ENCODE assay signal across 10 mouse cellular contexts in the genomic region with DNA sequence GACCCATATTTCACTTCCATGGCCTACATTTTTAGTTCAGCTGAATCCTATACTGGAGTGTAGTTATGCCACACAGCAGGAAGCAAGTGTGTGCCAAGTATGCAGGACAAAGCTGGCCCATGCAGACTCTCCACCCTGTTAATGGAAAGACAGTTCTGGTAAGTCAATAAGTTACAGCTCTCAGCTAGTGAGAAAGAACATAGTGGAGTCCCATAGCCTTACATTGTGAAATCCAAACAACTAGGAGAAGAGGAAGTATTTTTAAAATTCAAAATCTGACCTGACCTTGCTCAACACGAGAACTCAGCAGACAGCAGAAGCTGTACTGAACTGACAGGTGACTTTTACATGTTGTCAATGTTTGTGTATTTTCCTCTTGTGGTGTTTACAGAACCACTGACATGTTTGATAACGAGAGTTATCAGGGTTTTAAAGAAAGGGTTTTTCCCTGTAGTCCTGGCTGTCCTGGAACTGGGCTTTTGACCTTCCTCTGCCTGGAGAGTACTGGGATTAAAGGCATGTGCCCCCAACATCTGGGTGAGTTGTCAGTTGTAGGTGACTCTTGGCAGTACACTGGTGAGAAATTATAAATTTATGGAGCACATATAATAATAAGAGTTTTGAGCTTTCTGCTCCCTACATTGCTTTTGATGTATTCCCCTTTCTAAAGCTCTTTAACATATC. TPM values are rescaled to one million over a fixed set of nuclear protein-coding genes. Genes with fewer than 3 reads are reported as not detected.
DNase-seq lines count a peak whose midpoint lies in the region; ATAC-seq and TF ChIP-seq lines count a peak whose summit lies in the region.
"Had no signal": no experiment of that assay in that cellular context is flagged by ENCODE, and none has a peak within 500 bp of the region (broad histone marks: within the 10 kb centered on the region; RNA-seq: fewer than 3 reads in every experiment).

No protein-coding gene starts in this region.

- no peaks in the 10 kb centered on the region for H3K79me2 ChIP-seq in heart, adult 2 months (replicated peaks; ENCODE audit: control insufficient read depth, insufficient read depth, low read length)

- intact Hi-C loops in heart, adult 2 months (cut with DNase I) = no loop called here

- ATAC-seq in heart, embryonic 12.5 days (ENCODE audit: insufficient number of reproducible peaks, low FRiP score) = no peak
- peak; percentile 88 for ATAC-seq in intestine, embryonic 15.5 days
- peak; percentile 57 for ATAC-seq in liver, embryonic 12.5 days
- ATAC-seq in stomach, embryonic 14.5 days (ENCODE audit: insufficient number of reproducible peaks, insufficient read depth, low FRiP score, low read depth) = peak; percentile 49; the same call in 1 of the 2 replicates

- H3K36me3 ChIP-seq in heart, adult 2 months (ENCODE audit: control insufficient read depth, insufficient read depth, low read length) = no peaks in the 10 kb centered on the region
- H3K36me3 ChIP-seq in heart, embryonic 12.5 days = no peaks in the 10 kb centered on the region
- H3K36me3 ChIP-seq in intestine, embryonic 15.5 days = no peaks in the 10 kb centered on the region
- no peaks in the 10 kb centered on the region for H3K36me3 ChIP-seq in liver, embryonic 12.5 days
- no peaks in the 10 kb centered on the region for H3K36me3 ChIP-seq in stomach, embryonic 14.5 days (ENCODE audit: control insufficient read depth, insufficient read depth, low read length)
- no peaks in the 10 kb centered on the region for H3K36me3 ChIP-seq in thymus, adult 2 months (ENCODE audit: control insufficient read depth, insufficient read depth, low read length)
- H3K36me3 ChIP-seq: embryonic facial prominence, embryonic 12.5 days had no signal

- no peak overlapping the region for H3K4me2 ChIP-seq in heart, embryonic 12.5 days
- H3K4me2 ChIP-seq in intestine, embryonic 15.5 days (replicated peaks) = no peak overlapping the region
- H3K4me2 ChIP-seq in liver, embryonic 12.5 days = no peak overlapping the region
- H3K4me2 ChIP-seq in stomach, embryonic 14.5 days (replicated peaks; ENCODE audit: low read depth, low read length) = no peak overlapping the region
- H3K4me2 ChIP-seq: embryonic facial prominence, embryonic 12.5 days; hindbrain, embryonic 14.5 days had no signal

- H3K27ac ChIP-seq in heart, adult 2 months = peak overlapping the region; percentile 33
- H3K27ac ChIP-seq in heart, embryonic 12.5 days (ENCODE audit: poor library complexity, severe bottlenecking) = no peak overlapping the region
- 0 out of 2 replicates have a peak overlapping the region, but pooled peaks have one; percentile 33 for H3K27ac ChIP-seq in intestine, embryonic 15.5 days
- no peak overlapping the region for H3K27ac ChIP-seq in liver, embryonic 12.5 days
- H3K27ac ChIP-seq in stomach, embryonic 14.5 days (ENCODE audit: low read length) = no peak overlapping the region
- H3K27ac ChIP-seq in thymus, adult 2 months (ENCODE audit: control insufficient read depth, insufficient read depth, low read length) = no peak overlapping the region
- H3K27ac ChIP-seq: embryonic facial prominence, embryonic 12.5 days; hindbrain, embryonic 14.5 days had no signal

- peaks cover 4% of the 10 kb centered on the region for H3K9me3 ChIP-seq in heart, embryonic 12.5 days (replicated peaks)
- H3K9me3 ChIP-seq in intestine, embryonic 15.5 days = no peaks in the 10 kb centered on the region
- no peaks in the 10 kb centered on the region for H3K9me3 ChIP-seq in liver, embryonic 12.5 days (replicated peaks)
- no peaks in the 10 kb centered on the region for H3K9me3 ChIP-seq in stomach, embryonic 14.5 days (ENCODE audit: control insufficient read depth, low read depth, low read length)
- H3K9me3 ChIP-seq: embryonic facial prominence, embryonic 12.5 days had no signal

- no peak for TF ChIP-seq CTCF in heart, adult 2 months (IDR thresholded peaks at IDR 0.05)
- no peak for TF ChIP-seq CTCF in thymus, adult 2 months (IDR thresholded peaks at IDR 0.05; ENCODE audit: borderline replicate concordance, control insufficient read depth, extremely low read depth, insufficient read depth, low read length, poor library complexity)

- no peak overlapping the region for H3K4me3 ChIP-seq in heart, adult 2 months
- H3K4me3 ChIP-seq in heart, embryonic 12.5 days = no peak overlapping the region
- no peak overlapping the region for H3K4me3 ChIP-seq in intestine, embryonic 15.5 days (replicated peaks)
- no peak overlapping the region for H3K4me3 ChIP-seq in liver, embryonic 12.5 days
- H3K4me3 ChIP-seq in stomach, embryonic 14.5 days (ENCODE audit: low read depth, low read length) = no peak overlapping the region
- H3K4me3 ChIP-seq in thymus, adult 2 months (ENCODE audit: control insufficient read depth, insufficient read depth, low read length) = no peak overlapping the region
- H3K4me3 ChIP-seq: embryonic facial prominence, embryonic 12.5 days had no signal

- no peak for DNase-seq in heart, adult 2 months
- no peak for DNase-seq in left cerebral cortex, adult 8-10 months (ENCODE audit: low spot score in 2 of 2)
- DNase-seq in thymus, adult 2 months = no peak
- DNase-seq in ovary, postnatal 14 days (ENCODE audit: low spot score) = no peak

- no peaks in the 10 kb centered on the region for H3K27me3 ChIP-seq in heart, adult 2 months (ENCODE audit: control insufficient read depth, insufficient read depth, low read length)
- no peaks in the 10 kb centered on the region for H3K27me3 ChIP-seq in heart, embryonic 12.5 days (replicated peaks)
- no peaks in the 10 kb centered on the region for H3K27me3 ChIP-seq in intestine, embryonic 15.5 days (replicated peaks)
- H3K27me3 ChIP-seq in liver, embryonic 12.5 days (replicated peaks) = no peaks in the 10 kb centered on the region
- H3K27me3 ChIP-seq in stomach, embryonic 14.5 days (ENCODE audit: control insufficient read depth, insufficient read depth, low read length) = no peaks in the 10 kb centered on the region
- no peaks in the 10 kb centered on the region for H3K27me3 ChIP-seq in thymus, adult 2 months (ENCODE audit: control insufficient read depth, insufficient read depth, low read length)
- H3K27me3 ChIP-seq: embryonic facial prominence, embryonic 12.5 days had no signal

- H3K9ac ChIP-seq in heart, adult 2 months (ENCODE audit: low read depth, low read length) = no peak overlapping the region
- H3K9ac ChIP-seq in heart, embryonic 12.5 days = no peak overlapping the region
- H3K9ac ChIP-seq in intestine, embryonic 15.5 days = no peak overlapping the region
- no peak overlapping the region for H3K9ac ChIP-seq in liver, embryonic 12.5 days
- H3K9ac ChIP-seq in stomach, embryonic 14.5 days (replicated peaks; ENCODE audit: low read depth, low read length) = no peak overlapping the region
- H3K9ac ChIP-seq: embryonic facial prominence, embryonic 12.5 days; hindbrain, embryonic 14.5 days had no signal

- TF ChIP-seq POLR2A in heart, adult 2 months (IDR thresholded peaks at IDR 0.05; ENCODE audit: insufficient read depth, low read depth, low read length) = no peak
- TF ChIP-seq POLR2A in thymus, adult 2 months (IDR thresholded peaks at IDR 0.05; ENCODE audit: control insufficient read depth, extremely low read depth, insufficient read depth, low read length, poor library complexity) = no peak

- WGBS in heart, adult 2 months = 25% methylated on average over 2 of the region's 2 CpGs
- 47% methylated on average over 2 of the region's 2 CpGs for WGBS in heart, embryonic 12.5 days
- 20% methylated on average over 2 of the region's 2 CpGs for WGBS in intestine, embryonic 15.5 days
- 35% methylated on average over 2 of the region's 2 CpGs for WGBS in liver, embryonic 12.5 days (ENCODE audit: insufficient replicate concordance)
- WGBS in stomach, embryonic 14.5 days = 27% methylated on average over 2 of the region's 2 CpGs
- 61% methylated on average over 2 of the region's 2 CpGs for WGBS in thymus, adult 2 months

- peaks cover 1% of the 10 kb centered on the region; the same call in 1 of the 2 replicates for H3K4me1 ChIP-seq in heart, adult 2 months (ENCODE audit: control insufficient read depth, insufficient read depth, low read length)
- H3K4me1 ChIP-seq in heart, embryonic 12.5 days (replicated peaks) = no peaks in the 10 kb centered on the region
- H3K4me1 ChIP-seq in intestine, embryonic 15.5 days (replicated peaks) = no peaks in the 10 kb centered on the region
- H3K4me1 ChIP-seq in liver, embryonic 12.5 days = no peaks in the 10 kb centered on the region
- H3K4me1 ChIP-seq in stomach, embryonic 14.5 days (ENCODE audit: control insufficient read depth, insufficient read depth, low read length) = no peaks in the 10 kb centered on the region
- no peaks in the 10 kb centered on the region for H3K4me1 ChIP-seq in thymus, adult 2 months (replicated peaks; ENCODE audit: control insufficient read depth, insufficient read depth, low read length)
- H3K4me1 ChIP-seq: embryonic facial prominence, embryonic 12.5 days had no signal

- no peak for TF ChIP-seq EP300 in heart, adult 2 months (IDR thresholded peaks at IDR 0.05; ENCODE audit: insufficient read depth, low read depth, low read length)

RNA-seq across cellular contexts. Expression of a gene that starts 56.2 kb away (rescaled TPM):
- total RNA-seq in heart, adult 2 months (2021) = not detected
- not detected in 2 replicates for polyA plus RNA-seq in heart, adult 2 months (2012; rRNA removed)
- not detected in 2 replicates for polyA plus RNA-seq in heart, embryonic 12.5 days (2016; fragmentation: Nextera tagmentation; extraction: Ambion mirVana)
- polyA plus RNA-seq in intestine, embryonic 15.5 days (2015; fragmentation: Nextera tagmentation; extraction: Ambion mirVana) = not detected in 2 replicates
- polyA plus RNA-seq in liver, embryonic 12.5 days (2016; fragmentation: Nextera tagmentation; extraction: Ambion mirVana) = not detected in 2 replicates
- polyA plus RNA-seq in stomach, embryonic 14.5 days (2014; fragmentation: Nextera tagmentation; extraction: Ambion mirVana) = not detected in 2 replicates
- not detected for total RNA-seq in left cerebral cortex, adult 8-10 months (2022)
- not detected in 2 replicates for polyA plus RNA-seq in thymus, adult 2 months (2012; rRNA removed)
- polyA plus RNA-seq: embryonic facial prominence, embryonic 12.5 days; hindbrain, embryonic 14.5 days had no signal

Comparison
In these comparisons a context has a peak if more than half of its experiments do, and no peak if none do; other contexts are left out.
1. H3K27ac ChIP-seq: peak in heart, adult 2 months (single experiment) and intestine, embryonic 15.5 days (single experiment); none in heart, embryonic 12.5 days (single experiment), liver, embryonic 12.5 days (single experiment), stomach, embryonic 14.5 days (single experiment) and thymus, adult 2 months (single experiment).